Mouse (Mus musculus) layer of hippocampus, adult 11-12 months (tissue): Measurements from ENCODE around the gene Dnah2.

Experiments
- DNase-seq: peaks from one replicate; pipeline ENCODE4 v3.0.0; 2022; ENCODE audit warnings: low spot score

The Dnah2 gene

GRCm38 (mm10) chr11:69389531-69390399 lies 159.1 kb downstream of the Dnah2 start:
- DNase-seq = peak; percentile 66

GRCm38 (mm10) chr11:69388680-69389079 lies 160.2 kb downstream of the Dnah2 start:
- no peak for DNase-seq

- DNase-seq = no peak
These were observed 162.2 kb downstream of the Dnah2 start for GRCm38 (mm10) chr11:69386758-69387157.

- no peak for DNase-seq
These were observed 163.9 kb downstream of the Dnah2 start for GRCm38 (mm10) chr11:69384979-69385378.

- no peak for DNase-seq
These were observed 166.3 kb downstream of the Dnah2 start for GRCm38 (mm10) chr11:69382478-69383105.

- DNase-seq = no peak
These were observed 167.6 kb downstream of the Dnah2 start for GRCm38 (mm10) chr11:69381356-69381755.

- no peak for DNase-seq
These were observed 169.3 kb downstream of the Dnah2 start for GRCm38 (mm10) chr11:69379600-69379999.

- no peak for DNase-seq
These were observed 171.1 kb downstream of the Dnah2 start for GRCm38 (mm10) chr11:69377766-69378165.

GRCm38 (mm10) chr11:69375646-69376045 lies 173.3 kb downstream of the Dnah2 start:
- DNase-seq = no peak

- no peak for DNase-seq
These were observed 175.5 kb downstream of the Dnah2 start for GRCm38 (mm10) chr11:69373223-69373965.

GRCm38 (mm10) chr11:69372780-69373170 lies 176.1 kb downstream of the Dnah2 start:
- no peak for DNase-seq

GRCm38 (mm10) chr11:69372056-69372779 lies 176.7 kb downstream of the Dnah2 start:
- peak; percentile 85 for DNase-seq

GRCm38 (mm10) chr11:69371601-69372000 lies 177.3 kb downstream of the Dnah2 start:
- no peak for DNase-seq

GRCm38 (mm10) chr11:69370817-69371215 lies 178.1 kb downstream of the Dnah2 start:
- DNase-seq = no peak
